Mouse (Mus musculus): ENCODE results near the gene Amotl2. TPM values are rescaled to one million over a fixed set of nuclear protein-coding genes. Genes with fewer than 3 reads are reported as not detected.

Gene Amotl2
- 37.6 and 40.1 TPM in 2 replicates for polyA plus RNA-seq (2015; fragmentation: Nextera tagmentation; extraction: Ambion mirVana)

GRCm38 (mm10) chr9:102716481-102717163 is at the start of gene Amotl2:
Amotl2 (plus strand) TSS chr9:102716672.
- Histone ChIP-seq H3K27me3 (ENCODE audit: control insufficient read depth, insufficient read depth, low read depth, low read length) (no peaks in the 10 kb centered on the region), H3K9ac (ENCODE audit: low read length) (peak within 1 kb of the TSS; percentile 87), H3K27ac (ENCODE audit: low read length) (peak within 1 kb of the TSS; percentile 96), H3K9me3 (ENCODE audit: control insufficient read depth, low read length) (no peaks in the 10 kb centered on the region), H3K4me3 (ENCODE audit: low read length) (peak within 1 kb of the TSS; percentile 63), H3K4me1 (replicated peaks; ENCODE audit: control insufficient read depth, insufficient read depth, low read length) (peaks cover 48% of the 10 kb centered on the region), H3K4me2 (ENCODE audit: low read depth, low read length) (peak within 1 kb of the TSS; percentile 92), H3K36me3 (ENCODE audit: control insufficient read depth, insufficient read depth, low read length) (peaks cover 7% of the 10 kb centered on the region)
- ATAC-seq (ENCODE audit: low read depth), result no peak
- WGBS, result 7% methylated on average over 21 of the region's 22 CpGs

GRCm38 (mm10) chr9:102668115-102668514 is 48.4 kb upstream of the Amotl2 start:
- no peak overlapping the region for H3K4me3 ChIP-seq (ENCODE audit: low read length)
- no peaks in the 10 kb centered on the region for H3K36me3 ChIP-seq (ENCODE audit: control insufficient read depth, insufficient read depth, low read length)
- H3K27ac ChIP-seq (ENCODE audit: low read length), result no peak overlapping the region
- H3K4me1 ChIP-seq (replicated peaks; ENCODE audit: control insufficient read depth, insufficient read depth, low read length), result no peaks in the 10 kb centered on the region
- no peak overlapping the region for H3K4me2 ChIP-seq (ENCODE audit: low read depth, low read length)
- ATAC-seq (ENCODE audit: low read depth), result no peak
- H3K9ac ChIP-seq (ENCODE audit: low read length), result no peak overlapping the region
- WGBS, result 26% methylated on average over 6 of the region's 6 CpGs
- no peaks in the 10 kb centered on the region for H3K27me3 ChIP-seq (ENCODE audit: control insufficient read depth, insufficient read depth, low read depth, low read length)
- no peaks in the 10 kb centered on the region for H3K9me3 ChIP-seq (ENCODE audit: control insufficient read depth, low read length)

GRCm38 (mm10) chr9:102668906-102669305 is 47.6 kb upstream of the Amotl2 start:
- H3K27me3 ChIP-seq (ENCODE audit: control insufficient read depth, insufficient read depth, low read depth, low read length), result no peaks in the 10 kb centered on the region
- H3K4me3 ChIP-seq (ENCODE audit: low read length), result no peak overlapping the region
- H3K9me3 ChIP-seq (ENCODE audit: control insufficient read depth, low read length), result no peaks in the 10 kb centered on the region
- ATAC-seq (ENCODE audit: low read depth), result no peak
- no peak overlapping the region for H3K9ac ChIP-seq (ENCODE audit: low read length)
- no peak overlapping the region for H3K27ac ChIP-seq (ENCODE audit: low read length)
- H3K36me3 ChIP-seq (ENCODE audit: control insufficient read depth, insufficient read depth, low read length), result no peaks in the 10 kb centered on the region
- no peak overlapping the region for H3K4me2 ChIP-seq (ENCODE audit: low read depth, low read length)
- H3K4me1 ChIP-seq (replicated peaks; ENCODE audit: control insufficient read depth, insufficient read depth, low read length), result no peaks in the 10 kb centered on the region
- WGBS, result 63% methylated on average over 12 of the region's 12 CpGs

GRCm38 (mm10) chr9:102673381-102673780 is 43.1 kb upstream of the Amotl2 start:
- Histone ChIP-seq H3K27ac (ENCODE audit: low read length) (no peak overlapping the region), H3K9me3 (ENCODE audit: control insufficient read depth, low read length) (no peaks in the 10 kb centered on the region), H3K4me2 (ENCODE audit: low read depth, low read length) (no peak overlapping the region), H3K36me3 (ENCODE audit: control insufficient read depth, insufficient read depth, low read length) (no peaks in the 10 kb centered on the region), H3K9ac (ENCODE audit: low read length) (no peak overlapping the region), H3K4me3 (ENCODE audit: low read length) (no peak overlapping the region), H3K27me3 (ENCODE audit: control insufficient read depth, insufficient read depth, low read depth, low read length) (no peaks in the 10 kb centered on the region), H3K4me1 (replicated peaks; ENCODE audit: control insufficient read depth, insufficient read depth, low read length) (no peaks in the 10 kb centered on the region)
- ATAC-seq (ENCODE audit: low read depth), result no peak
- WGBS, result 51% methylated on average over 7 of the region's 7 CpGs

- no peak overlapping the region for H3K9ac ChIP-seq (ENCODE audit: low read length)
- no peak overlapping the region for H3K27ac ChIP-seq (ENCODE audit: low read length)
- H3K4me3 ChIP-seq (ENCODE audit: low read length), result no peak overlapping the region
- H3K27me3 ChIP-seq (ENCODE audit: control insufficient read depth, insufficient read depth, low read depth, low read length), result no peaks in the 10 kb centered on the region
- H3K4me2 ChIP-seq (ENCODE audit: low read depth, low read length), result no peak overlapping the region
- no peaks in the 10 kb centered on the region for H3K36me3 ChIP-seq (ENCODE audit: control insufficient read depth, insufficient read depth, low read length)
- no peak for ATAC-seq (ENCODE audit: low read depth)
- 68% methylated on average over 5 of the region's 5 CpGs for WGBS
- no peaks in the 10 kb centered on the region for H3K4me1 ChIP-seq (replicated peaks; ENCODE audit: control insufficient read depth, insufficient read depth, low read length)
- no peaks in the 10 kb centered on the region for H3K9me3 ChIP-seq (ENCODE audit: control insufficient read depth, low read length)
Measured at GRCm38 (mm10) chr9:102675922-102676321, 40.5 kb upstream of the Amotl2 start.

GRCm38 (mm10) chr9:102681470-102681869 is 35.0 kb upstream of the Amotl2 start:
- no peak overlapping the region for H3K4me3 ChIP-seq (ENCODE audit: low read length)
- no peaks in the 10 kb centered on the region for H3K9me3 ChIP-seq (ENCODE audit: control insufficient read depth, low read length)
- no peak overlapping the region for H3K4me2 ChIP-seq (ENCODE audit: low read depth, low read length)
- H3K27ac ChIP-seq (ENCODE audit: low read length), result no peak overlapping the region
- no peaks in the 10 kb centered on the region for H3K4me1 ChIP-seq (replicated peaks; ENCODE audit: control insufficient read depth, insufficient read depth, low read length)
- H3K27me3 ChIP-seq (ENCODE audit: control insufficient read depth, insufficient read depth, low read depth, low read length), result no peaks in the 10 kb centered on the region
- H3K9ac ChIP-seq (ENCODE audit: low read length), result no peak overlapping the region
- ATAC-seq (ENCODE audit: low read depth), result 0 out of 2 replicates have a peak, but pooled peaks have one; percentile 34
- 18% methylated on average over 7 of the region's 7 CpGs for WGBS
- no peaks in the 10 kb centered on the region for H3K36me3 ChIP-seq (ENCODE audit: control insufficient read depth, insufficient read depth, low read length)

GRCm38 (mm10) chr9:102687943-102688342 is 28.5 kb upstream of the Amotl2 start:
- WGBS, result 28% methylated on average over 4 of the region's 4 CpGs
- H3K9ac ChIP-seq (ENCODE audit: low read length), result no peak overlapping the region
- no peaks in the 10 kb centered on the region for H3K27me3 ChIP-seq (ENCODE audit: control insufficient read depth, insufficient read depth, low read depth, low read length)
- peaks cover 15% of the 10 kb centered on the region for H3K4me1 ChIP-seq (replicated peaks; ENCODE audit: control insufficient read depth, insufficient read depth, low read length)
- no peak overlapping the region for H3K4me3 ChIP-seq (ENCODE audit: low read length)
- no peaks in the 10 kb centered on the region for H3K36me3 ChIP-seq (ENCODE audit: control insufficient read depth, insufficient read depth, low read length)
- no peak overlapping the region for H3K27ac ChIP-seq (ENCODE audit: low read length)
- H3K9me3 ChIP-seq (ENCODE audit: control insufficient read depth, low read length), result no peaks in the 10 kb centered on the region
- no peak for ATAC-seq (ENCODE audit: low read depth)
- H3K4me2 ChIP-seq (ENCODE audit: low read depth, low read length), result no peak overlapping the region

- Histone ChIP-seq H3K27me3 (ENCODE audit: control insufficient read depth, insufficient read depth, low read depth, low read length) (no peaks in the 10 kb centered on the region), H3K36me3 (ENCODE audit: control insufficient read depth, insufficient read depth, low read length) (no peaks in the 10 kb centered on the region), H3K4me3 (ENCODE audit: low read length) (peak overlapping the region; percentile 53), H3K27ac (ENCODE audit: low read length) (peak overlapping the region; percentile 78), H3K4me2 (ENCODE audit: low read depth, low read length) (peak overlapping the region; percentile 95), H3K9me3 (ENCODE audit: control insufficient read depth, low read length) (no peaks in the 10 kb centered on the region), H3K4me1 (replicated peaks; ENCODE audit: control insufficient read depth, insufficient read depth, low read length) (peaks cover 15% of the 10 kb centered on the region), H3K9ac (ENCODE audit: low read length) (peak overlapping the region; percentile 68)
- WGBS, result 4% methylated on average over 13 of the region's 13 CpGs
- peak; percentile 72 for ATAC-seq (ENCODE audit: low read depth)
Measured at GRCm38 (mm10) chr9:102689406-102689939, 27.0 kb upstream of the Amotl2 start.

- Histone ChIP-seq H3K36me3 (ENCODE audit: control insufficient read depth, insufficient read depth, low read length) (no peaks in the 10 kb centered on the region), H3K9ac (ENCODE audit: low read length) (peak overlapping the region; percentile 68), H3K27ac (ENCODE audit: low read length) (peak overlapping the region; percentile 78), H3K9me3 (ENCODE audit: control insufficient read depth, low read length) (no peaks in the 10 kb centered on the region), H3K4me2 (ENCODE audit: low read depth, low read length) (peak overlapping the region; percentile 95), H3K4me1 (replicated peaks; ENCODE audit: control insufficient read depth, insufficient read depth, low read length) (peaks cover 15% of the 10 kb centered on the region), H3K4me3 (ENCODE audit: low read length) (peak overlapping the region; percentile 53), H3K27me3 (ENCODE audit: control insufficient read depth, insufficient read depth, low read depth, low read length) (no peaks in the 10 kb centered on the region)
- ATAC-seq (ENCODE audit: low read depth), result peak; percentile 81
- WGBS, result under 1% methylated on average over 44 of the region's 44 CpGs
Measured at GRCm38 (mm10) chr9:102689940-102690642, 26.4 kb upstream of the Amotl2 start.
